Mouse (Mus musculus) right cerebral cortex, postnatal 4 days (tissue): ENCODE data around the gene Hoxa2.

Source experiments
- DNase-seq: peaks from one replicate; pipeline ENCODE4 v3.0.0-alpha.2; 2022

Gene Hoxa2

DNA sequence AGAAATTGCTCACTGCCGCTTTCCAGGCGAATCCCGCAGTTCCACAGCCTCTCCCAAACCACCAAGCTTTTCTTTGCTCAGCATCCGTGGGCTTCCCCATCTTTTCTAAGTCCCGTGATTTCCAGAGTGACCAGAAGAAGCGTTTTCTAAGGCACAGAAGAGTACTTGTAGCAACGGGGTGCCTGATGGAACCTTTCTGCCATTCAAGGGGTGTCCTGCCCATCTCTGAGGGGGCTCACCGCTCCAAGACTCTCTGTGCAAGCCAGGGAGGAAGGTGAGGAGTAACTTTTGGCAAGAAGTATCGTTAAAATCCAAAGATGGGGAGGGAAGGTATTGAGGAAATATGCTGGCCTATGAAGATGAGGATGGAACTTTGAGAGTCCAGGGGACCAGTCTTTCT lies 13.2 kb upstream of the Hoxa2 start:
- no peak for DNase-seq

DNA sequence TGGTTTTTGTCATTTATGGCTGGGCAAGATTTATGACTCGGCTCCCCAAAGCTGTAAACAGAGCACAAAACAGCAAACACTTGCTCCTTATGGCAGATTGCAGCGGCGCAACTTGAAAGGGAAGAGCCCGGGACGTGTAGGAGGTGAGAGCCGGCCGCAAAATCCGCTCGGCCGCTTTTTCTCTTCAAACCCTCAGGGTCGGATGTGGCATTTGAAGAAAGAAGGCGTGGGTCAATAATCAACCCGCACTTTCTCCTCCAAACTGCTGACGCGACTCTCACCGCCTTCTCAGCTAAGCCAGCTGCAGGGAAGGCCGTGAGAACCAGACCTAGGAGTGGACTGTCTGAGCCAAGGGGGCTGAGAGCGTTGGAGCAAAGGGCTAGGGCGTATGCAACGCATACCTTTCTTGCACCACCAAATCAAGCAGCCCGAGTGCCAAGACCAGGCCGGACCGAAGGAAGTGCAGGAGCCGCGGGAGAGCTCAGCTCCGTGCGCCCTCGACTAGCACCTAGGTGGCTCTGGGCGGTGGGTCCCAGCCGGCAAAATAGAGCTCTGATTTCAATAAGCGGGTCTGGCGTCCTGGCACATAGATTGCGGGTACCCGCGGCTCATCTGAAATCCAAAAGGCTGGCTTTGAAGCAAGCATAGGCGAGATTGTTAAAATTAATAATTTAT lies 12.6 kb upstream of the Hoxa2 start, which contains the start of gene 5730596B20Rik:
5730596B20Rik (plus strand) TSS at position 438 of the 675 bp plus-strand sequence.
- no peak for DNase-seq

DNA sequence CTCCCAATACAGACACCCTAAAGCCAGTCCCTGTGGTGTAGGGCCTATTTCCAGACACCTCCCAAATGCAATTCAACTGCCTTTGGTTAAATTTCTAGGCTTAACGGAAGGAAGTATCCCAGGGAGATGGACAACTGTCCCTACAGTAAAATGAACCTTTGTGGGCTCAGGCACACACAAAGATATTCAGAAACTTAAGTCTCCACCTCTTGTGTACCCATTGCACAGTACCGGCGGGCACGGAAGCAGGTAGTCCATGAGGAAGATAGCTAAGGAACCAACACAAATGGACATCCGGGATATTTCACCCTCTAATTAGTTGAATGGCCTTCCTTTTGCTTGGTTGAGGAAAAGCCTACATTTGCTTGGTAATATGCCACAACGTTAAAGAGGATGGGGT lies 11.8 kb upstream of the Hoxa2 start:
- DNase-seq: no peak

DNA sequence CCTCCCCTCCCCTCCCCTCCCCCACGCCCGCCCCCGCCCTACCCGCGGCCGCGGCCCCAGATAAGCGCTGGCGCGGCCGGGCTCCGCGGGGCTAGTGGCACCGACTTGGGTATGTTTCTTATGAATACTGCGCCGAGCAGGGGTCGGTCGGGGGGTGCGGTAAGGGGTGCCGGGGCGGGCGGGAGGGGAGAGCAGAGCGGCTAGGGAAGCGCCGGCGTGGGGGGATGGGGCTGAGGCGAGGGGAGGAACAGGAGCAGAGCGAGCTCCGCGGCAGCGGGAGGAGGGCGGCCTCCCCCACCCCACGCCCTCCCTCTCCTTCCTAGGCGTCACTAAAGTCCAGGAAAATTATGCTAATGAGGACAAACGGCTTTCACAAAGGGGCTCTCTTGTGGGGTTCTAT lies 11.2 kb upstream of the Hoxa2 start:
- DNase-seq: no peak

DNA sequence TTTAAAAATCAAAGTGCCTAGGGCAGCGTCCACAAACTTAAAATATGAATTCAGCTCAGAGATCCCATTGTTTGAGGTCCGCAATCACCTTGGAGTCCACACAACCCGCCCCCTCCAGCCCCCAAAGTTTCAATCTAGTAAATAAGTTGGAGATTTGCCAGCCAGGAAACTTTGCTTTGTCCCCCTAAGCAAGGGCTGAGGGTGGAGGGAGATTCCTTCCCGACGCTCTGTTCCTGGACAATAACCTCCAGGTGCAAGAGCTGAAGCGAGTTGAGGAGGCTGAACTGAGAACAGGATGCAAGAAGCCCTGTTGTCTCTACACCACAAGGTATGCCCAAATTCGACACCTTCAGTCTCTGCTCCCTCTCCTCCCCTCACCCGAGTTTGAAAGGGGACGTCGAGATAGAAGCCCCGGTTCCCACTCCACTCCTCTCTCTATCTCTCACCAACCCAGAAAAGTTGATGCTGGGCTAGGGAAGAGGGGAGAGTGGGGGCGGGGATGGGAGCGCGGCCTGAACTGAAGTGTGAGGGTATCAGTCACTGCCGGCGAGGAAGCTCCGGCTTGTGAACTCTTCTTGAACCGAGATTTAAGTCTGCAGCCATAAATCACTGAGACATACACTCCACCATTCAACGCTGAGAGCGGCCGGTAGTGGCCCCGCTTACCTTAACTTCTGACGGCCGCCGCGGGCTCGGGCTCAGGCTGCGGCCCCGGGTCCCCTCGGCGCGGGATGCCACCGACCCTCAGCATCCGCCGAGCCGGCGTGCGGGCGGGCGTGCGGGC lies 10.5 kb upstream of the Hoxa2 start:
- no peak for DNase-seq

DNA sequence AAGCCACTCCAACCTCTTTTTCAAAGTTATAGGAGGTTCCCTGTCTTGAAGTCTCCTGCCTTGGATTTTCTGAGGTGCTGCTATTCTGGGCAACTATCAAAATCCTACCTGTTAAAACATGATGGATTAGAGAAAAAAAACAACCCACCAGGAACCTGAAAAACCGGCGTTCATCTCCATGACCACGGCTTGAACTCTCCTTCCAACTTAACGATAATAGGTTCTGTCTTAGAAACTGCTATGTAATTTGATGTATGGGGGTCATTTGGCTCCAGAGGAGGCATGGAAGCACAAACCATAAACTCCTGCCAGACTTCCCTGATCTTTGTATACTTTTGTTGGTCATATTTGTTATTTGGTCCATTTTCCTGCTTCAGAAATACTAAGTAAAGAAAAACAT lies 9.0 kb upstream of the Hoxa2 start:
- no peak for DNase-seq

DNA sequence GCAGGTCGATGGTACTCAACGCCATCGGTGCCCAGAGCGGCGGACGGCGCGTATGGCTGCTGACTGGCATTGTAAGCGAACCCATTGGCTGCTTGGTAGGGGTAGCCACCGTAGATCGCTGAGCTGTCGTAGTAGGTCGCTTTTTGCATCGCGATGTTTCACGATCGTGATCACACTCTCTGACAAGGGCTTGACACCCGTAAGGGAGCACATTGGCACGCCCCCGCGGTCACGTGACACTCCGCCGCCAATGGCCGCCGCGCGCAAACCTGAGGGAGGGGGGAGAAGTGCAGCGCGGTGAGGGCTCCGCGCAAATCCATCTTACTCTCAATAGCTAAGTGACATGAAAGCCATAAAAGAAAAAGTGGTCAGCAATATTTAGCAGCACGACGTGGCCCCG lies 7.9 kb upstream of the Hoxa2 start:
- no peak for DNase-seq

DNA sequence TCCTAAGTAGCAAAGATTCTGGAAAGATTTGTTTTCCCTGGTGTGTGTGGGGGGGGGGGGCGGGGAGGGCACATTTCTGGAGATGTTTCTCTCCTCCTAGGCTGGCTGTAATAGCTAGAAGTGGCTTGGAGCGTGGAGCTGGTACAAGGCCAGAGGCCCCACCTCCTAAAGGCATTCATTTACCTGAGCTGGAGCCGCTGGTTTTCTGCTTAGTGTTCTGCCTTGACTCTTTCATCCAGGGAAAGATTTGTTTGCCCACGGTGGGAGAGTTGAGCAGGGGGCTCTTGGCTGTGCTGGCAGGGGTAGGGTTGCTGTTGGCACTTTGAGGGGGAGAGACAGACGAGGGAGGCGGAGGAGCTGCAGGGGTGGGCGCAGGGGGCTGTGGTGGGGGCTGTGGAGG lies 7.3 kb upstream of the Hoxa2 start:
- no peak for DNase-seq

DNA sequence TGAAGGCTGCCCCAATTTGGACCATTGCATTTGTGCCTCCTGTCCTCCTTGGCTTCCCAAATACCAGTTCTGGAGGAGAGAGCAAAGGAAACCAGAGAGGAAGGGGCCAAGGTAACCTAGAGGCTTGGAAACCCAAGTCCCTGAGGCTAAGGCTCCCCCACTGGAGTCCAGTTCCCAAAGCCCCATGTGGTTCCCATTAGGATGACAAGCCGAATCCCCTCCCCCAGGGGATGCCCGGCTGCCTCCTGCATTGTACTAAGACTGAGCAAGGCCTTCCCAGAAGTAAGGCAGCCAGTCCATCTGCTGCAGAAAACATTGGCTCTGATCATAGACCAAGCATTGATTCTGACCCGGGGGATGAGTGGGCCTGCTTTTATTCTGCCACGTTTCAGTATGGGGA lies 6.7 kb upstream of the Hoxa2 start:
- no peak for DNase-seq

DNA sequence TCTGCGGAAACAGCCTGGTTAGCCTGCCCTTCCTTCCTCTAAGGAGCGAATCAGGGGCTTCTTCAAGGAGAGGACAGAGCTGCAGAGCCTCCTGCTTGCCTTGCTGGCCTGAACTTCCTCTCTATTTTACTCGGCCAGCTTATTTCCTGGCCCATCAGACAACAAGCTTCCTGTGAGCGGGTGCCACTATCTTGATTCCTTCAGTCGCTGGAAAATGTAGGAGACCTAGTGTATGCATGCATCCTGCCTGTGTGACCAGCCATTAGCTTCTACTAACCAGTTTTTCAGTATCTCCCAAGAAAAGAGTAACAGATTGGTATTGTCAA lies 6.2 kb upstream of the Hoxa2 start:
- no peak for DNase-seq

DNA sequence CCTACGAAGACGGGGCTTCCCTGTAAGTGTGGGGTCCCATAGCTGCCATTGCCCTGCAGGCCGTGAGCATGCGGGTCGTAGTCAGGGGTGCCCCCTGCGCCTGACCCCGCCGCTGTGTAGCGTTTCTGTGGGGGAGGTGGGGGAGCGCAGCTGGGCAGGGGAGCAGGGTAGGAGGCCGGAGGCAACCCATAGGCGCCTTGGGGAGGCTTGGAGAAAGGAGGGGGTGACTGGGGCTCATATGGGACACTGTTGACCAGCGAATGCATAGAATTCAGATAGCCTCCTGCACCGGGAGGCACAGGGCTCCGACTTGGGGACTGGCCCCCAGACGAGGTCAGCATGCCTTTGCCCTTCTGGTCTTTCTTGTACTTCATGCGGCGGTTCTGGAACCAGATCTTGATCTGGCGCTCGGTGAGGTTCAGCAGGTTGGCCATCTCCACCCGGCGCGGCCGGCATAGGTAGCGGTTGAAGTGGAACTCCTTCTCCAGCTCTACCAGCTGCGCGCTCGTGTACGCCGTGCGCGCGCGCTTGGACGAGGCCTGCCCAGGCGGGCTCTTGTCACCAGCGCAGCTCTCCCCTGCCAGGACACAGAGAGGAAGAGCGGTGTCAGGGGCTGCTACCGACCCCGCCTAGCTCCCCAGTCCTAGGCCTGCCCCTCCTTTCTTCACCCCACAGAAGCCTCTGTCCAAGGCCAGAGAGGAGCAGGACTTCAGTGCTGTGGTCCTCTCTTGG lies 5.7 kb upstream of the Hoxa2 start:
- DNase-seq: no peak

DNA sequence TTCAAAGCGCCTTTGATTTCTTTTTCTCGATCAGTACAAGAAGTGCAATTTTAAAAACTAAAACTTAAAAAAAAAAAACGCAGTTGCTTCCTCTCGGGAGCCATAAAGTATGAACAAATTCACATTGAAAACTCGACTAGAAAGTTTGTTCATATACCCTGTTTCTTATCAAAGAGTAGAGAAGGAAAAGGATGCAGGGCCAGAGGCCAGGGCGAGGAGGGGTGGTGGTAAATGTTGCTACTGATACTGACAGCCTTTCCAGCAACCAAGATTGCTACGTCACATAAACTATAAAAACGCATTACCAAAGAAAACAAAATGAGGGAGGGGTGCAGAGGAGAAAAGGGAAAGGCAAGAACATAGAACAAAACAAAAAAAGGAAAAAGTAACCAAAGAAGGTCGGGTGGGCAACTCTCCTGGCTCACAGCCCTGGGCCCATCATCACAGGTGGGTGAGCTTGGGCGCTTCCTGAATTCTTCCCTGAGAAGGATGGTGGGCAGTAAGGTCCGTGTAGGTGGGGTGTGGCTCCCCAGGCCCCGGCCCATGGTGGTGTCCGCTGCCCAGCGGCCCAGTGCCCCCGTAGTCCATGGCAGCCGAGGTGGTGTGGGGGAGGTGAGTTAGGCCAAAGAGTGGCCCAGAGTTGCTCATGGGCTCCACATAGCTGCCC lies 5.0 kb upstream of the Hoxa2 start:
- no peak for DNase-seq

DNA sequence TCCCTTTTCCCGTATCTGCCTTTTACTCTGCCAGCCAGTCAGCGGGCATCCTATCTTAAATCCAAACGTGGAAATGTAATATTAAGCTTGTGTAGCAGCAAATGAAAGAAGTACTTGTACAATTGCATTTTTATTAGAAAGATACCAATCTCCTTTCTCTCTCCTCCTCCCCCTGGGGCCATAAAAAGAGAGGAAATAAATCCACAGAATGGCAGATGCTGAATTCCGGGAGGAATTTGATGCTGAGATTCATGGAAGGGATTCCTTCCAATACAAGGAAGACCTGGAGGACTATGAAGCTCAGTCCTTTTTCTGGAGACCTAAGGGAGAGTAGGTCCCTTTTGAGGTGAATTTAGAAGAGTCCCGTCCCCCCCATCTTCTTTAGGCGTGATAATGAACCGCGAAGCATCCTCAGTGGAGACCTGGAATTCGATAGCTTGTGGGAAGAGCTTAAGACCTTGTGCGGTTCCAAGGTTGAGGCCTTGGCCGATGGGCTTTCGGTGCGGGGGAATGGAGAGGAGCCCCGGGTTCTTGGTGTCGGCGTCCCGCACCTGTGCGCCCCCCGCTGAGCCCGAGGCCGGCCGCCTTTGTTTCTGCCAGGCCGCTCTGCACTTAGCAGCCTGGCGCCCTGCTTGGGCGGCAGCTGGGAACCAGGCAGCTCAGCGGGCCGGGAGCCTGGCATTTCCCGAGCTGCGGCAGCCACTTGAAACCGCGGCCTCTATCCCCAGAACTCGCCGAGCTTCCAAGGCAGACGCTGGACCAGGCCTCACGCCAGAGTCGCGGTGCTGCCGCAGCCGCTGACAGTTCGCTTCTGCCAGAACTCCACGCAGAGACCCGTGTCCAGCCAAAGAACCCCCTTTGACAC lies 3.8 kb upstream of the Hoxa2 start:
- no peak for DNase-seq

DNA sequence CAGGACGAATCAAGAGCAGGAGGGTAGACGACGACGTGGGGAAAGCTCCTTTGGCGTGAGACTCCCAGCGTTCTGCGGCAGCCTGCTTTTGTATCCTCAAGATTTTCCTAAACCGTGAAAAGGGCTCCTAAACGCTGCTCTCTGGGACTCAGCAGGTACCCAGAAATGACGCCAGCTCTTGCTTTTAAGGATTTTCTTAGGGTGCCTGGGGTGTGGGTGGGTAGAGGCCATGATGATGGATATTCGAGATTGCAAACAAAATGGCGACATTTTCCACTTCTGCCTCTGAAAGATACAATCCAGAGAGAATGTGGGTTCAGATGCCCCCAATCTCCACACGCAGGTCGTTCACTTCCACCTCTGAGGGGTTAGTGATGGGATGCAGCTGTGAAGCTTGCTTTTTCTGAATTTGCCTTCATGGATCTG lies 3.1 kb upstream of the Hoxa2 start:
- no peak for DNase-seq

DNA sequence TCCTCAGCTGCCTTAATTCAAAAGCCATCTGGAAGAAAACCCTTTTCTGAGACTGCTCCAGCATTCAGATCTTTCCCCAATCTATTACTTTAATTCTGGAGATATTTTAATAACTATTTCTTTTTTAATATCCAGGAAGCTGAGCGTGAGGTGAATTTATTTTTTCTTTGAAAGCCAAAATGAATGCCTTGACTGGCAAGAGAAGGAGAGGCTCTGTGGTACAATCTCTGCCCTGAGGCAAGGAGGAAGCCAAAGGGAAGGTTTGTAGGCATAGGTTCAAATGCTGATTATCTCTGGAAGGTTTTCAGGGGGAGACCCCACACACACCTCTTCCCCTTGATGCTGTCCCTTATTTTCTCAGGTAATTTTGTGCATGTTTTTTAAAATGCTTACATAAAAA lies 2.5 kb upstream of the Hoxa2 start:
- DNase-seq: no peak

DNA sequence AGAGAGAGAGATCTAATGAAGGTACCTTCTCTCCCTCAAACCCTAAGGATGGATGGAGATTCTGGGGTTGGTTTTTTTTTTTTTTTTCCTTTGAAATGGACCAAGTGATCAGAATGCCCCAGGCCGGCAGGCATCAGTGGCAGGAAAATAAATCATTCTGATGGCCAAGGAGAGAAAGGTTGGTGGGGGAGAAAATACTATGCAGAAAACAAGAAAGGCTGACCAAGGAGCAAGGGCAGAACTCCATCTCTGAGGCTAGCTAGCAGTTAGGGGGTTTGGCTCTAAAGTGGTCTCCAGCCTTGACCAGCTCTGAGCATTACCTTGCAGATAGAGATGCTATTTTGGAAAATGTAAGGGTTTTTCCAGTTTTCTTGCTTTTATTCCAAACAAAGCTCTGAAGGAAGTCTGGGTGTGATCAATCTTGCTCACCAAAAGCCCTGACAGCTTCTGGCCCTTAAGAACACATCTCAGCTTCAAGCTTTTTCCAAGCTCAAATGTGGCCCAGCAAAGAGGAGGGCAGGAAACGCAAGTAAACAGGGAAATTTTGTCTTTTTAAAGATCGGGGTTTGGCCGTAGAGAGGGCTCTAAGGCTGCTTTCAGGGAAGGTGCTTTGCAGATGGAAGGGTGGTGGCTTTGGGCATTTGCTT lies 1.9 kb upstream of the Hoxa2 start:
- no peak for DNase-seq

DNA sequence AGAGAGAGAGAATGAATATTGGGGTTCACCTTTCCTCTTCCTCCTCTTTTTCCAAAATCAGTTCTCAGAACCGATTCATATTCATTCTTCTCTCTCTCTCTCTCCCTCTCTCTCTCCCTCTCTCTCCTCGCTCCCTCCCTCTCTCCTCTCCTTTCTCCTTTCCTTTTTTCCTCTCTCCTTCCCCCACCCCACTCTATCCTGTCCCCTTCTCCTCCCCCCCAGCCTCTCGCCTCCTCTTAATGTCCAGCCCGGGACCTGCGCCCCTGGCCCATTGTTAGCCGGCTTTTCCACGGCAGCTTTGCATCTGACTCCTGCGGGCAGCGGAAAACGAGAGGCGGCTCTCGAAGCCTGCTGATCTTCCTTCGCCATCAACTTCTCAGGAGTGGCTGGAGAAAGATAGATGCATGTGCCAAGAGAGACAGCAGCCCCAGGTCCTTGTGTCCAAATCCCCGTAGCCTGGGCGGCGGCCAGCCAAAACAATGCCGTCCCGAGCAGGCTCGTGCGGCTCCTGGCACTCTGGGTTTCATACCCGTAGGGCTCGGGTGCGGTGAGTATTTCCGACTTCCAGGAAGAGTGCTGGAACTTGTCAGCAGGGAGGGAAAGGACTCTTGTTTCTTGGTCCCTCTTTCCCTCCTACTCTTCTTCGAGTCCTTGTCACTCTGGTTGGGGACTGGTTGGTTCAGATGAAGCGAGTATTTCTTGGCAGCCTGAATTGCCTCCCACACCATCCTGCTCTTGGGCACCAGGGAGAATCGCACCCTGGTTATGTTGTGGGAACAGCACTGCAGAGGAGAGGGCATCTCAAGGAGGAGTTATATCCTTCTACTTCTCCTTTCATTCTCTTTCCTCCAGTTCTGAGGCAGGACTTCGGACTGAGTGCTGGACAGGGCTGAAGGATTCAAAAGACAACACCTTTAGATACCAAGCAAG lies 1.1 kb upstream of the Hoxa2 start:
- DNase-seq: no peak

DNA sequence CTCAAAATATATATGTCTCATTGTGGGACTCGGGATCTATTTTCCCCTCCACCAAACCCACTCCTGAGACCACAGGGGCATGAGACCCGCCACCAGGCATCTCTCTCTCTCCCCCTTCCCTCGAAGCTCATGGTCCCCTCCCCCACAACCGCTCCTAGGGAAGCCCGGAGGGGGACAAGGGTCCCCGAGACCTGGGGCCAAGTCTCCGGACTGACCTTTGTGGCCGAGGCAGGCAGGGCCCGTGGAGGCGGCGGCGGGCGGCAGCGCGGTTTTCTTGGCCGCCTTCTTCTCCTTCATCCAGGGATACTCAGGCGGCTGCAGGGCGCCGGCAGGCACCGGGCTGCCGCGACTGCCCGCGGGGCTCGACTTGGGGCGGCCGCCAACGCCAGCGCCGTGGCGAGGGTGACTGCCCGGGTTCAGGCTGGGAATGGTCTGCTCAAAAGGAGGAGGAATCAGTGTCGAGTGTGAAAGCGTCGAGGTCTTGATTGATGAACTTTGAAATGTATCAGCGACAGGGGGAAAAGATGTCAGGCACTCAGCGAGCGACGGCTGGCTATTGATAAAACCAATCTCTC lies 493 bp downstream of the Hoxa2 start:
- no peak for DNase-seq

DNA sequence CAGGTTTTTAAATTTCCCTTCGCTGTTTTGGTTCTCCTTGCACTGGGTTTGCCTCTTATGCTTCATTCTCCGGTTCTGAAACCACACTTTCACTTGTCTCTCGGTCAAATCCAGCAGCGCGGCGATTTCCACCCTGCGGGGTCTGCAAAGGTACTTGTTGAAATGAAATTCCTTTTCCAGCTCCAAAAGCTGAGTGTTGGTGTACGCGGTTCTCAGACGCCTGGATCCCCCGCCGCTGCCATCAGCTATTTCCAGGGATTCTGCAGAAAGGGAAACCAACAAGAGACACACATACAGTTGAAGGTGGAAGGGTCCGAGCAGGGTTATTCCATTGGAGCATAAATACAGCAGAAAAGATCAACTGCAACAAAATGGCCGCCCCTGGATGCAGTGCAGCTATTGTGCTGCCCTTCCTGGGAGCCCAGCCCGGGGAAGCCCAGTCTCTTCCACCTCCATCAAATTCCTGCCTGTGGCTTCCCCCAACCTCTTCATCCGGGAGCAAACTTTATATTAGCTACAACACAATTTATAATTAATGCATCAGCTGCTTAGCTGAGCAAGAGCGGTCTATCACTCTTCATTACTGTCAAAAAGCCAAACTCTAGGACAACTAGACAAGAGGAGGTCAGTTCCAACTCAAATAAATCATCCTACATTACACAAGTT lies 1.1 kb downstream of the Hoxa2 start:
- no peak for DNase-seq
